Mouse (Mus musculus) hindbrain, embryonic 13.5 days (tissue): ENCODE results near the gene Nrap. TPM values are rescaled to one million over a fixed set of nuclear protein-coding genes. Genes with fewer than 3 reads are reported as not detected.

Source experiments
- ATAC-seq: fragments of 200-750 bp; cut with Nextera tagmentation; 2 replicates; pipeline ENCODE4 v1.8.0; 2017; ENCODE audit warnings: moderate TSS enrichment; ENCODE audit not compliant: low FRiP score
- H3K27ac ChIP-seq: fragments of 300-500 bp; sonication (generic); 2 replicates; pipeline ENCODE4 v1.5.1; 2015; ENCODE audit warnings: inconsistent platforms, mild to moderate bottlenecking, moderate library complexity
- H3K27me3 ChIP-seq: fragments of 300-500 bp; sonication (generic); 2 replicates; pipeline ENCODE4 v1.6.1; 2015; ENCODE audit warnings: mild to moderate bottlenecking, inconsistent platforms
- H3K36me3 ChIP-seq: fragments of 300-500 bp; sonication (generic); 2 replicates; pipeline ENCODE4 v1.6.1; 2015; ENCODE audit warnings: mild to moderate bottlenecking, inconsistent platforms
- H3K4me1 ChIP-seq: fragments of 300-500 bp; sonication (generic); replicated peaks from 2 replicates; pipeline ENCODE4 v1.6.1; 2015; ENCODE audit warnings: inconsistent platforms
- H3K4me2 ChIP-seq: fragments of 300-500 bp; sonication (generic); 2 replicates; pipeline ENCODE4 v1.6.1; 2015; ENCODE audit warnings: inconsistent platforms, mild to moderate bottlenecking, moderate library complexity
- H3K4me3 ChIP-seq: fragments of 300-500 bp; sonication (generic); 2 replicates; pipeline ENCODE4 v1.5.1; 2015; ENCODE audit warnings: mild to moderate bottlenecking, inconsistent platforms
- H3K9ac ChIP-seq: fragments of 300-500 bp; sonication (generic); 2 replicates; pipeline ENCODE4 v1.6.1; 2015; ENCODE audit warnings: mild to moderate bottlenecking, inconsistent platforms
- H3K9me3 ChIP-seq: fragments of 300-500 bp; sonication (generic); 2 replicates; pipeline ENCODE4 v1.6.1; 2016; ENCODE audit warnings: inconsistent platforms
- WGBS: fragments of 180-500 bp; shearing (Covaris S2); methylation state at CpG from one replicate; pipeline ENCODE4 v1.1.7; 2015; 5-methylcytosine and 5-hydroxymethylcytosine counted together
- polyA plus RNA-seq: library from polyadenylated mRNA; unstranded; fragments of >200 nt; fragmentation: Nextera tagmentation; extraction: Ambion mirVana; gene quantifications from 2 replicates; pipeline ENCODE4 v1.2.1, GENCODE M21; 2015

The Nrap gene
- polyA plus RNA-seq, 1 experiment from 2014 or later: 0.25 TPM

GRCm38 (mm10) chr19:56320186-56320860 lies 69.5 kb downstream of the Nrap start:
- H3K9me3 ChIP-seq: no peaks in the 10 kb centered on the region
- WGBS: 22% methylated on average over 26 of the region's 26 CpGs
- no peak overlapping the region for H3K27ac ChIP-seq
- H3K4me1 ChIP-seq: peaks cover 21% of the 10 kb centered on the region
- peaks cover 20% of the 10 kb centered on the region; the same call in 1 of the 2 replicates for H3K27me3 ChIP-seq
- no peak overlapping the region for H3K9ac ChIP-seq
- no peak overlapping the region for H3K4me3 ChIP-seq
- H3K36me3 ChIP-seq: no peaks in the 10 kb centered on the region
- peak overlapping the region; percentile 33 for H3K4me2 ChIP-seq
- no peak for ATAC-seq

GRCm38 (mm10) chr19:56319629-56320028 lies 70.2 kb downstream of the Nrap start:
- ATAC-seq: no peak
- WGBS: 90% methylated on average over 6 of the region's 6 CpGs
- Histone ChIP-seq H3K27me3 (peaks cover 16% of the 10 kb centered on the region; the same call in 1 of the 2 replicates), H3K36me3 (no peaks in the 10 kb centered on the region), H3K4me2 (no peak overlapping the region), H3K4me1 (peaks cover 21% of the 10 kb centered on the region), H3K27ac (no peak overlapping the region), H3K9ac (no peak overlapping the region), H3K4me3 (no peak overlapping the region), H3K9me3 (no peaks in the 10 kb centered on the region)

- H3K4me2 ChIP-seq: no peak overlapping the region
- H3K9ac ChIP-seq: no peak overlapping the region
- H3K36me3 ChIP-seq: no peaks in the 10 kb centered on the region
- no peak overlapping the region for H3K4me3 ChIP-seq
- ATAC-seq: no peak
- H3K27me3 ChIP-seq: peaks cover 12% of the 10 kb centered on the region; the same call in 1 of the 2 replicates
- peaks cover 21% of the 10 kb centered on the region for H3K4me1 ChIP-seq
- H3K27ac ChIP-seq: no peak overlapping the region
- no peaks in the 10 kb centered on the region for H3K9me3 ChIP-seq
- 96% methylated on average over 7 of the region's 7 CpGs for WGBS
These were observed 70.6 kb downstream of the Nrap start for GRCm38 (mm10) chr19:56319219-56319618.

GRCm38 (mm10) chr19:56316531-56316930 lies 73.3 kb downstream of the Nrap start:
- Histone ChIP-seq H3K4me2 (no peak overlapping the region), H3K4me3 (no peak overlapping the region), H3K4me1 (peaks cover 19% of the 10 kb centered on the region), H3K27ac (no peak overlapping the region), H3K9ac (no peak overlapping the region), H3K27me3 (0 out of 2 replicates have a peak, but pooled peaks cover 7% of the 10 kb centered on the region), H3K9me3 (no peaks in the 10 kb centered on the region), H3K36me3 (no peaks in the 10 kb centered on the region)
- ATAC-seq: no peak
- 85% methylated on average over 3 of the region's 3 CpGs for WGBS

GRCm38 (mm10) chr19:56300835-56301234 lies 89.0 kb downstream of the Nrap start:
- Histone ChIP-seq H3K36me3 (no peaks in the 10 kb centered on the region), H3K4me1 (peaks cover 5% of the 10 kb centered on the region; the same call in 1 of the 2 replicates), H3K9ac (no peak overlapping the region), H3K4me3 (no peak overlapping the region), H3K4me2 (no peak overlapping the region), H3K27ac (no peak overlapping the region; the same call in 1 of the 2 replicates), H3K27me3 (no peaks in the 10 kb centered on the region), H3K9me3 (no peaks in the 10 kb centered on the region)
- WGBS: 60% methylated on average over 11 of the region's 11 CpGs
- ATAC-seq: no peak

- no peak overlapping the region for H3K4me3 ChIP-seq
- H3K4me2 ChIP-seq: no peak overlapping the region
- peaks cover 12% of the 10 kb centered on the region for H3K4me1 ChIP-seq
- no peaks in the 10 kb centered on the region for H3K27me3 ChIP-seq
- H3K9ac ChIP-seq: no peak overlapping the region
- 67% methylated on average over 3 of the region's 3 CpGs for WGBS
- ATAC-seq: no peak
- H3K36me3 ChIP-seq: no peaks in the 10 kb centered on the region
- no peak overlapping the region for H3K27ac ChIP-seq
- H3K9me3 ChIP-seq: no peaks in the 10 kb centered on the region
These were observed 92.6 kb downstream of the Nrap start for GRCm38 (mm10) chr19:56297264-56297663.

- H3K27me3 ChIP-seq: no peaks in the 10 kb centered on the region
- H3K4me1 ChIP-seq: peaks cover 12% of the 10 kb centered on the region
- no peak for ATAC-seq
- H3K9me3 ChIP-seq: no peaks in the 10 kb centered on the region
- no peak overlapping the region for H3K4me2 ChIP-seq
- H3K9ac ChIP-seq: no peak overlapping the region
- H3K4me3 ChIP-seq: no peak overlapping the region
- H3K36me3 ChIP-seq: no peaks in the 10 kb centered on the region
- 87% methylated on average over 9 of the region's 9 CpGs for WGBS
- no peak overlapping the region for H3K27ac ChIP-seq
These were observed 93.2 kb downstream of the Nrap start for GRCm38 (mm10) chr19:56296668-56297067.

GRCm38 (mm10) chr19:56294654-56295399 lies 95.0 kb downstream of the Nrap start:
- Histone ChIP-seq H3K36me3 (no peaks in the 10 kb centered on the region), H3K4me2 (peak overlapping the region; percentile 6; the same call in 1 of the 2 replicates), H3K4me1 (peaks cover 7% of the 10 kb centered on the region), H3K9ac (no peak overlapping the region), H3K27me3 (no peaks in the 10 kb centered on the region), H3K4me3 (no peak overlapping the region), H3K9me3 (no peaks in the 10 kb centered on the region), H3K27ac (peak overlapping the region; percentile 56)
- WGBS: 30% methylated on average over 7 of the region's 7 CpGs
- peak; percentile 56 for ATAC-seq

- 65% methylated on average over 9 of the region's 9 CpGs for WGBS
- no peaks in the 10 kb centered on the region for H3K9me3 ChIP-seq
- ATAC-seq: no peak
- H3K4me2 ChIP-seq: no peak overlapping the region
- H3K4me1 ChIP-seq: peaks cover 7% of the 10 kb centered on the region
- no peak overlapping the region for H3K9ac ChIP-seq
- no peak overlapping the region for H3K4me3 ChIP-seq
- no peaks in the 10 kb centered on the region for H3K36me3 ChIP-seq
- H3K27ac ChIP-seq: no peak overlapping the region
- no peaks in the 10 kb centered on the region for H3K27me3 ChIP-seq
These were observed 97.5 kb downstream of the Nrap start for GRCm38 (mm10) chr19:56292335-56292734.

GRCm38 (mm10) chr19:56291898-56292297 lies 97.9 kb downstream of the Nrap start:
- no peak overlapping the region for H3K27ac ChIP-seq

GRCm38 (mm10) chr19:56289642-56290041 lies 100.2 kb downstream of the Nrap start:
- H3K27me3 ChIP-seq: peaks cover 3% of the 10 kb centered on the region; the same call in 1 of the 2 replicates
- ATAC-seq: no peak
- peaks cover 3% of the 10 kb centered on the region; the same call in 1 of the 2 replicates for H3K4me1 ChIP-seq
- 89% methylated on average over 8 of the region's 8 CpGs for WGBS
- no peak overlapping the region for H3K4me3 ChIP-seq
- no peak overlapping the region for H3K9ac ChIP-seq
- no peak overlapping the region for H3K27ac ChIP-seq
- H3K4me2 ChIP-seq: no peak overlapping the region
- H3K36me3 ChIP-seq: no peaks in the 10 kb centered on the region
- no peaks in the 10 kb centered on the region for H3K9me3 ChIP-seq

More at GRCm38 (mm10) chr19:56291898-56292297, 97.9 kb downstream of the Nrap start:
- Histone ChIP-seq H3K4me3 (no peak overlapping the region), H3K4me2 (no peak overlapping the region), H3K27me3 (no peaks in the 10 kb centered on the region), H3K4me1 (peaks cover 7% of the 10 kb centered on the region), H3K9ac (no peak overlapping the region), H3K9me3 (no peaks in the 10 kb centered on the region), H3K36me3 (no peaks in the 10 kb centered on the region)
- 67% methylated on average over 6 of the region's 6 CpGs for WGBS
- no peak for ATAC-seq

GRCm38 (mm10) chr19:56288436-56288835 lies 101.4 kb downstream of the Nrap start:
- ATAC-seq: no peak
- Histone ChIP-seq H3K27ac (no peak overlapping the region), H3K9me3 (no peaks in the 10 kb centered on the region), H3K4me2 (no peak overlapping the region), H3K9ac (no peak overlapping the region), H3K36me3 (no peaks in the 10 kb centered on the region), H3K27me3 (peaks cover 3% of the 10 kb centered on the region; the same call in 1 of the 2 replicates), H3K4me3 (no peak overlapping the region), H3K4me1 (no peaks in the 10 kb centered on the region)
- 86% methylated on average over 4 of the region's 4 CpGs for WGBS
